Mouse (Mus musculus): ENCODE measurements around the gene Stau1. TPM values are rescaled to one million over a fixed set of nuclear protein-coding genes. Genes with fewer than 3 reads are reported as not detected.

Gene Stau1
- total RNA-seq, 4 experiments from 2014 or later: 40.7 to 48.5 (median 44.1) TPM

DNA sequence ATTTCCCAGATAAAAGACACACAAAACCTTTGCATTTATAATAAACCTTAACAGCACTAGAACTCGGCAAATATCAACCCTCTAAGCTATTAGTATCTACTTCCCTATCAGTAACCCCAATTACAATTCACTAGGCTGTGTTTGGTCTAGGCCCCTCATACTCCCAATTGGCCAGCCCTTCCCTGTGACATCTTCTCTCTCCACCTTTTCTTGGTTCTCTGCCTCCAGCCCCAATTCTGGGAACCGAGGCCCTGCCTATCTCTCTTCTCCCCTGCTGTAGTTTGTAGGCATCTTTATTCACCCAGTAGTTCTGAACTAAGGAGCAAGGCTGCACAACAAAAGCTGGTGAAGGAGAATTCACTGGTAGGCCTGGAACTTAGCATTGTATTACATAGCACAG is 72.1 kb downstream of the Stau1 start:
- DNase-seq (ENCODE audit: low spot score): no peak

DNA sequence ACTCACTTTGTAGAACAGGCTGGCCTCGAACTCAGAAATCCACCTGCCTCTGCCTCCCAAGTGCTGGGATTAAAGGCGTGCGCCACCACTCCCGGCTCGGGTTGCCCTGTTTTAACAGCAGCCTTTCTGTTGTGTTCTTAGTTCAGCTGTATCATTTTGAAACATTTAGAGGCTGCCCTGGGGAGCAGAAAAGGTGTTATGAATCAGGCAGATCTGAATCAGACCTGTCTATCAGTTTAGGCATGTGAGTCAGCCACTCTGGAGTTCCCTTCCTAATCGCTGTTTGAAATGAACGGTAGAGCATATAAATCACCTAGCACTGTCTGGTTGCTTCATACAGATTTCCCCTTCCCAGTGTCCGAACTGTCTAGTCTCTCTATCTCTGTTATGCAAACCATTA is 85.6 kb downstream of the Stau1 start:
- DNase-seq (ENCODE audit: low spot score): no peak

DNA sequence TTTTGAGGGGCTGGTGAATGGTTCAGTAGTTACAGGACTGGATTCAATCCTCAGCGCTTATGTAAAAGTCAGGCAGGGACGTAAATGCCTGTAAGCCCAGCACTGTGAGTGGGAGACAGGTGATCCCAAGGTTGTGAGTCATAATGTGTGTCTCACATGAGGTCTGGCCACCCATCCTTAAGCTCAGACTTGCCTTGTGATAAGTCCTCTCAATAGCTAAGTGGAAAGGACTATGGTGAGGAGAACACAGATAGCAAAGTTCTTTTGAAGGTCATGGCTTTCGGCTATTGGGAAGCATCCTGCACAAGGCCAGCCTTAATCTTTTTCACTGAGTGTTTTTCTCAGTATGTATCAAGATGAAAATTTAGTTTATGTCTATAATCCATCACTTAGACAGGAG is 86.4 kb downstream of the Stau1 start:
- no peak for DNase-seq (ENCODE audit: low spot score)

GRCm38 (mm10) chr2:166906523-166907182 is 89.4 kb downstream of the Stau1 start:
- DNase-seq (ENCODE audit: low spot score): peak; percentile 9

DNA sequence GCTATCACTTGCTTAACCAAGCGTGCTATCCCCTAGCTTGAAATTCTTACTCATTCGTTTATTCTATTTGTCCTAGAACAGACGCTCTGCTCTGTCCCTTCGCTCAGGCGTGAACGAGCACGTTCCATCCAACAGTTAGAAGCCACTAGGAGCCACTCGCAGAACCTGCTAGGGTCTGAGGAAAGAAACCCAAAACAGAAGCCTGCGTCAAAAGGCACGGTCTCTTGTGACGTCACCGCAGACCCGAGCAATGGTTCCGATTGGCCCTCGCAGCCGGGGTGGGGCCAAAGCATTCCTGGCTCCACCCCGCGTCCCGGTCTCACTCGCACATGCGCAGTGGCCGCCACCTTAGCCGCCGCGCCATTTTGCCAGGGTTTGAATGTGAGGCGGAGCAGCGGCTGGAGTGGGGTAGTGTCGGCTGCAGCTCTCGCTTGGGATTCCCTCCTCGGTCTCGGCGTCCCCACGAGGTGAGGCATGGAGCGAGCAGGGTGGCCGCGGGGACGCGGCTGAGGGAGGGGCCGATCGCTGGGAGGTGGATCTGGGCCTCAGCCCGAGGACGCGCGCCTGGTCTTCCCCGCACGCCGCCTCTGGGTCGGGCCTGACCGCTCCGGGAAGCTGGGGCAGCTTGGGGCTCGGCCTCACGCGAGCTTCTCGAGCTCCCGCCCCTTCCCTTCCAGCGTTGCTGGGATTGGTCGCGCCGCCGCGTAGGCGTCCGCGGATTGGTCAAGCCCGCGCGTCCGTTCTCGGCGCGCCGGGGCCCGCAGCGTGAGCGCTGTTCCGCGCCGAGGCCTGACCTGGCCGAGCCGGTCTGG is 90.2 kb downstream of the Stau1 start, which contains the start of gene Cse1l:
Cse1l (plus strand) TSS at position 330 of the 812 bp plus-strand sequence.
- peak; percentile 95 for DNase-seq (ENCODE audit: low spot score)

DNA sequence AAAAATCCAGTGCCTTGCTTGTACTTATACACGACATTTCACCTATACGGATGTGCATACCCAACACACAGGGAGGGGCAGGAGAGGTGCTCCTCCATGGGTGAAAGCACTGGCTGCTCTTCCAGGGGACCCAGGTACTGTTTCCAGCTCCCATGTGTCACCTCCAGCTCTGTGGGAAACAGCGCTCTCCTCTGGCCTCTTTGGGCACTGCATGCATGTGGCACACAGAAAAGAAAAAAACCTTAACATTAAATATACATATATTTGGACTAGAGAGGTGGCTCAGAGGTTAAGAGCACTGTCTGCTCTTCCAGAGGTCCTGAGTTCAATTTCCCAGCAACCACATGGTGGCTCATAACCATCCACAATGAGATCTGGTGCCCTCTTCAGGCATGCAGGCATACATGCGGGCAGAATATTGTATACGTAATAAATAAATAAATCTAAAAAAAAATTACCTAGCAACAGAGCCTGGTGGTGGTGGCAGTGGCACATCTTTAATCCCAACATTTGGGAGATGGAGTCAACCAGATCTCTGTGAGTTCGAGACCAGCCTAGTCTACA is 92.3 kb downstream of the Stau1 start:
- DNase-seq (ENCODE audit: low spot score): no peak

DNA sequence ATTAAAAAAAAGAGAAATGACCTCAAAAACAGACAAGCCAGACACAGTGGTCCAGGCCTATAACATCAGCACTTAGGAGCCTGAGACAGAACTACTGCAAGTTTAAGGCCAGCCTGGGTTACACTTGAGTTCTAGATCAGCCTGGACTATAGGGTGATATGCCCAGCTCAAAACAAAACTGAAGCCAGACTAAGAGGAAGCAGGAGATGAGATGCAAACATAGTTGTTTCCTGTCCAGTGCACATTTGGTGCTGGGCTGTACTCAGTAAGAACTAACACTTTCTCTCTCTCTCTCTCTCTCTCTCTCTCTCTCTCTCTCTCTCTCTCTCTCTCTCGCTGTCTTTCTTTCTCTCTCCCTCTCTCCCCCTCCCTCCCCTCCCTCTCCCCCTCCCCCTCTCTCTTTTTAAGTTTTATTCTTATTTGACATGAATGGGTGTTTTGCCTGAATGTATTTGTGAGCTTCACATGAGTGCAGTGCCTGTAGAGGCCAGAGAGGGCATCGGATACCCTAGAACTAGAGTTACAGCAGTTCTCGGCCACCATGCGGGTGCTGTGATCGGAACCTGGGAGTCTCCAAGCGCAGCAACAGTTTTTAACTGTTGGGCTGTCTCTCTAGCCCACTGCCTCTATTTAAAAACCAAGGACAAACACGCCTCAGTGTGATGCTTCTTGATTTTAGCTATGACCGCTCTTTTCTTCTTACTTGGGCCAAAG is 95.2 kb downstream of the Stau1 start:
- DNase-seq (ENCODE audit: low spot score): no peak

GRCm38 (mm10) chr2:166899746-166900145 is 96.4 kb downstream of the Stau1 start:
- DNase-seq (ENCODE audit: low spot score): no peak

DNA sequence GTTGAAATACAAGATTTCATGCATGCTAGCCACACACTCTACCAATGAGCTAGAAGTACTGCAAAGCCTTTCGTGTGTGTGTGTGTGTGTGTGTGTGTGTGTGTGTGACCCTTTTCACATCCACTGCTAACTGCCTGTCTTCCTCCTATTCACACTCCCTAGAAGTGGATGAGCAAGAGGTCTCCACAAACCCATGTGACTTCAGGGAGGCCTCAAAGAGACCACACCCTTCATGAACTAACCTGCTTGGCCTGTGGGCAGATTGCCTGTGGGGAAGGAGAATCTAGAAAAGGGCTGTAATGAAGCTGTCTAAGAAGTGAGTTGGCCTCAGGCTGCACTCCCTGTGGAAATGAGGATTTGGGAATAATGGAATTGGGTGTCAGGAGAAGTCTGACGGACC is 96.9 kb downstream of the Stau1 start:
- DNase-seq (ENCODE audit: low spot score): no peak

Other genes with a start within 250 kb of the Stau1 start
- gene Trp53rkb, start 203.8 kb downstream of the Stau1 start, total RNA-seq (2022): 1 to 10 TPM; 1.3 to 3.2 (median 1.9) TPM
- gene Arfgef2, start 190.7 kb downstream of the Stau1 start, total RNA-seq (2022): 10 to 100 TPM; 43.4 to 53.9 (median 47.4) TPM
- 10 to 100 TPM; 36.1 to 50.8 (median 40.1) TPM for gene Cse1l, start 90.3 kb downstream of the Stau1 start, total RNA-seq (2022)
- gene Ddx27, start 18.9 kb upstream of the Stau1 start, total RNA-seq (2022): 10 to 100 TPM in 3 of 4 experiments, 1 to 10 TPM in 1; 9.0 to 12.3 (median 10.7) TPM
- gene Znfx1, start 66.7 kb upstream of the Stau1 start, total RNA-seq (2022): 10 to 100 TPM; 29.2 to 47.0 (median 40.3) TPM
- gene Kcnb1, start 193.9 kb upstream of the Stau1 start, total RNA-seq (2022): 10 to 100 TPM; 33.9 to 43.8 (median 38.8) TPM
- gene Ptgis, start 244.3 kb upstream of the Stau1 start, total RNA-seq (2022): 10 to 100 TPM; 14.5 to 23.5 (median 16.9) TPM

Data from heart, adult 8-10 months (tissue).